Comparison of ENCODE assay signal across 22 mouse cellular contexts in the genomic region with DNA sequence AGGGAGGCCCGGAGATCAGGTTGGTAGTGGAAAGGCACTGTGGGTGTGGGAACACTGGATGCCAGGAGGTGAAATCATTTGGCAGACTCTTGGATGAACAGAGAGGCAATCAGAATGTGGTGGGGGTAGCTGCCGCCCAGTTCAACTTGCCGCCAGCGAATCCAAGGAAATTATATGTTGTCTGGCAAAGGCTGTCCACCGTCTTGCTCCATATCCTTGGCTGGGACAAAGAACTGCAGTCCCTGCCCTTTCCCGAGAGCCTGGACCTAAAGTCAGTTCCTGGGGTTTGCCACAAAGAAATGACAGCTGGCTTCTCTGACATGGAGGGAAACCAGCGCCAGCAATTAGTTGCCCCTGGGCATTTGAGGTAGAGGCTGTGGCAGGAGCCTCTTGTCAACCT. TPM values are rescaled to one million over a fixed set of nuclear protein-coding genes. Genes with fewer than 3 reads are reported as not detected.
DNase-seq lines count a peak whose midpoint lies in the region; ATAC-seq and TF ChIP-seq lines count a peak whose summit lies in the region.
"Had no signal": no experiment of that assay in that cellular context is flagged by ENCODE, and none has a peak within 500 bp of the region (broad histone marks: within the 10 kb centered on the region; RNA-seq: fewer than 3 reads in every experiment).

No protein-coding gene starts in this region.

- H3K9ac ChIP-seq in midbrain, postnatal 0 days (replicated peaks; ENCODE audit: low read length, poor library complexity, severe bottlenecking) = no peak overlapping the region
- no peak overlapping the region for H3K9ac ChIP-seq in midbrain, embryonic 14.5 days (replicated peaks; ENCODE audit: low read length)
- H3K9ac ChIP-seq in forebrain, embryonic 11.5 days (ENCODE audit: low read length) = no peak overlapping the region
- H3K9ac ChIP-seq: forebrain, embryonic 15.5 days; limb, embryonic 13.5 days; liver, embryonic 14.5 days; neural tube, embryonic 13.5 days had no signal

- H3K27ac ChIP-seq in midbrain, postnatal 0 days (ENCODE audit: low read depth, low read length) = no peak overlapping the region
- no peak overlapping the region for H3K27ac ChIP-seq in midbrain, embryonic 14.5 days (replicated peaks; ENCODE audit: low read depth, low read length)
- H3K27ac ChIP-seq in forebrain, embryonic 11.5 days (ENCODE audit: low read depth, low read length) = no peak overlapping the region
- H3K27ac ChIP-seq: limb, embryonic 13.5 days; liver, embryonic 14.5 days; macrophage; midbrain, embryonic 10.5 days; neural tube, embryonic 13.5 days had no signal

- H3K36me3 ChIP-seq in midbrain, postnatal 0 days (ENCODE audit: insufficient read depth, low read length) = peaks cover 15% of the 10 kb centered on the region
- peaks cover 8% of the 10 kb centered on the region; the same call in 1 of the 2 replicates for H3K36me3 ChIP-seq in midbrain, embryonic 14.5 days (ENCODE audit: control insufficient read depth, insufficient read depth, low read length)
- peaks cover 24% of the 10 kb centered on the region for H3K36me3 ChIP-seq in myocyte (ENCODE audit: control insufficient read depth, insufficient read depth)
- H3K36me3 ChIP-seq in forebrain, embryonic 11.5 days (ENCODE audit: control insufficient read depth, insufficient read depth, low read length) = no peaks in the 10 kb centered on the region

- WGBS in midbrain, postnatal 0 days = 78% methylated on average over 7 of the region's 7 CpGs
- WGBS in midbrain, embryonic 14.5 days = 78% methylated on average over 7 of the region's 7 CpGs
- 81% methylated on average over 7 of the region's 7 CpGs for WGBS in forebrain, embryonic 11.5 days

- H3ac ChIP-seq in myocyte (ENCODE audit: control insufficient read depth, insufficient read length) = no peak overlapping the region

- no peaks in the 10 kb centered on the region for H3K9me3 ChIP-seq in midbrain, postnatal 0 days (ENCODE audit: low read length)
- no peaks in the 10 kb centered on the region for H3K9me3 ChIP-seq in midbrain, embryonic 14.5 days (ENCODE audit: control insufficient read depth, low read length)
- no peaks in the 10 kb centered on the region for H3K9me3 ChIP-seq in forebrain, embryonic 11.5 days (ENCODE audit: control insufficient read depth, low read length)
- H3K9me3 ChIP-seq: forebrain, embryonic 15.5 days; limb, embryonic 13.5 days; midbrain, embryonic 10.5 days; neural tube, embryonic 13.5 days had no signal

- no peaks in the 10 kb centered on the region for H3K4me1 ChIP-seq in midbrain, postnatal 0 days (ENCODE audit: insufficient read depth, low read length)
- no peaks in the 10 kb centered on the region for H3K4me1 ChIP-seq in midbrain, embryonic 14.5 days (ENCODE audit: control insufficient read depth, insufficient read depth, low read length)
- H3K4me1 ChIP-seq in forebrain, embryonic 11.5 days (replicated peaks; ENCODE audit: control insufficient read depth, insufficient read depth, low read length) = no peaks in the 10 kb centered on the region
- H3K4me1 ChIP-seq: forebrain, embryonic 15.5 days; limb, embryonic 13.5 days; midbrain, embryonic 10.5 days; neural tube, embryonic 13.5 days had no signal

- no peaks in the 10 kb centered on the region for H3K27me3 ChIP-seq in midbrain, postnatal 0 days (ENCODE audit: insufficient read depth, low read length)
- no peaks in the 10 kb centered on the region for H3K27me3 ChIP-seq in midbrain, embryonic 14.5 days (ENCODE audit: control insufficient read depth, insufficient read depth, low read length)
- no peaks in the 10 kb centered on the region for H3K27me3 ChIP-seq in myocyte (ENCODE audit: control insufficient read depth, insufficient read depth, insufficient read length)
- no peaks in the 10 kb centered on the region for H3K27me3 ChIP-seq in forebrain, embryonic 11.5 days (ENCODE audit: control insufficient read depth, insufficient read depth, low read length)
- H3K27me3 ChIP-seq: forebrain, embryonic 15.5 days; limb, embryonic 13.5 days; neural tube, embryonic 13.5 days had no signal

- peak; percentile 21 for DNase-seq in gastrocnemius, postnatal 25 days
- DNase-seq in gastrocnemius, postnatal 4 days (ENCODE audit: low spot score in 2 of 2) = no peak
- DNase-seq in midbrain, postnatal 0 days (ENCODE audit: low spot score) = peak; percentile 40
- DNase-seq in midbrain, embryonic 14.5 days = no peak
- peak; percentile 77 for DNase-seq in adipocyte (ENCODE audit: low spot score)
- DNase-seq in forebrain, embryonic 11.5 days (ENCODE audit: low spot score) = no peak
- DNase-seq in thymus, postnatal 4 days = no peak
- DNase-seq: adrenal gland, postnatal 25 days; cerebellum, adult 9-10 months; heart, adult 18-20 months; heart, postnatal 36 days; kidney, adult 9 months; kidney, postnatal 36 days; thymus, postnatal 14 days had no signal

- ATAC-seq in midbrain, postnatal 0 days (ENCODE audit: low FRiP score) = no peak
- no peak for ATAC-seq in midbrain, embryonic 14.5 days (ENCODE audit: low FRiP score, low TSS enrichment)
- ATAC-seq in forebrain, embryonic 11.5 days (replicated peaks; ENCODE audit: low FRiP score) = no peak
- ATAC-seq: forebrain, embryonic 15.5 days had no signal

- no peak for TF ChIP-seq CTCF in midbrain, postnatal 0 days (IDR thresholded peaks at IDR 0.05)

- TF ChIP-seq POLR2A in myocyte (IDR thresholded peaks at IDR 0.05; ENCODE audit: insufficient read length, low read depth) = no peak

- no peak overlapping the region for H3K4me3 ChIP-seq in midbrain, postnatal 0 days (ENCODE audit: low read depth, low read length)
- no peak overlapping the region for H3K4me3 ChIP-seq in midbrain, embryonic 14.5 days (replicated peaks; ENCODE audit: low read depth, low read length)
- no peak overlapping the region for H3K4me3 ChIP-seq in myocyte
- no peak overlapping the region for H3K4me3 ChIP-seq in forebrain, embryonic 11.5 days (ENCODE audit: low read depth, low read length)
- H3K4me3 ChIP-seq: forebrain, embryonic 15.5 days; limb, embryonic 13.5 days; midbrain, embryonic 10.5 days; neural tube, embryonic 13.5 days had no signal

- no peak overlapping the region for H3K4me2 ChIP-seq in midbrain, postnatal 0 days (ENCODE audit: low read depth, low read length, poor library complexity, severe bottlenecking)
- no peak overlapping the region for H3K4me2 ChIP-seq in midbrain, embryonic 14.5 days (ENCODE audit: low read length)
- peak overlapping the region; percentile 96 for H3K4me2 ChIP-seq in myocyte (ENCODE audit: low read depth)
- no peak overlapping the region for H3K4me2 ChIP-seq in forebrain, embryonic 11.5 days (ENCODE audit: low read depth, low read length, severe bottlenecking)
- H3K4me2 ChIP-seq: forebrain, embryonic 15.5 days; limb, embryonic 13.5 days; neural tube, embryonic 13.5 days had no signal

- no peaks in the 10 kb centered on the region for H3K79me2 ChIP-seq in myocyte (ENCODE audit: control insufficient read depth, insufficient read depth)

TF ChIP-seq in myocyte, 11 proteins besides CTCF, POLR2A, EP300 and RAD21:
- peak in 2 of 3 experiments; percentile 31 to 38 for TF ChIP-seq MYOD1 (IDR thresholded peaks at IDR 0.05; ENCODE audit: control insufficient read depth in 1 of 3, insufficient read length in 2 of 3, low read depth in 2 of 3)
- TF ChIP-seq TCF12 (IDR thresholded peaks at IDR 0.05; ENCODE audit: insufficient read depth, poor library complexity, severe bottlenecking) = no peak
- peak in 2 of 3 experiments; percentile 25 to 75 for TF ChIP-seq MYOG (IDR thresholded peaks at IDR 0.05; ENCODE audit: control insufficient read depth in 1 of 3, insufficient read depth in 1 of 3, insufficient read length in 2 of 3, low read depth in 2 of 3)
- TF ChIP-seq USF1 (IDR thresholded peaks at IDR 0.05; ENCODE audit: low read depth) = no peak
- TF ChIP-seq TCF3 (IDR thresholded peaks at IDR 0.05; ENCODE audit: insufficient read length, low read depth) = no peak
- TF ChIP-seq SRF (IDR thresholded peaks at IDR 0.05; ENCODE audit: control insufficient read depth, insufficient read length, low read depth) = no peak
- TF ChIP-seq REST (IDR thresholded peaks at IDR 0.05; ENCODE audit: insufficient read depth, insufficient read length) = no peak
- no peak for TF ChIP-seq E2F4 (IDR thresholded peaks at IDR 0.05; ENCODE audit: insufficient read depth)
- TF ChIP-seq POLR2AphosphoS2 (IDR thresholded peaks at IDR 0.05; ENCODE audit: insufficient read length, low read depth) = no peak
- TF ChIP-seq CEBPB (IDR thresholded peaks at IDR 0.05; ENCODE audit: insufficient read depth, poor library complexity, severe bottlenecking) = no peak

RNA-seq across cellular contexts. Expression of a gene that starts 20.9 kb away (rescaled TPM):
- 10 to 100 TPM in 1 of 2 experiments, 1 to 10 TPM in 1; 8.0 to 12.4 TPM for total RNA-seq in gastrocnemius, postnatal 25 days (2021)
- 10 to 100 TPM; 63.6 to 81.0 TPM for total RNA-seq in gastrocnemius, postnatal 4 days (2021)
- 5.9 and 6.1 TPM in 2 replicates for total RNA-seq in midbrain, postnatal 0 days (2014; rRNA removed)
- 3.1 and 3.5 TPM in 2 replicates for polyA plus RNA-seq in midbrain, postnatal 0 days (2015; fragmentation: Nextera tagmentation; extraction: Ambion mirVana)
- polyA plus RNA-seq in midbrain, embryonic 14.5 days (2014; fragmentation: Nextera tagmentation; extraction: Ambion mirVana) = 3.0 and 3.7 TPM in 2 replicates
- polyA plus RNA-seq in myocyte (2012; fragmentation: generic; extraction: Trizol) = 69.0 TPM
- 4.4 and 6.0 TPM in 2 replicates for polyA plus RNA-seq in forebrain, embryonic 11.5 days (2014; fragmentation: Nextera tagmentation; extraction: Ambion mirVana)
- total RNA-seq: monocyte, adult 5-6 weeks had no signal

Comparison
In these comparisons a context has a peak if more than half of its experiments do, and no peak if none do; other contexts are left out.
1. DNase-seq: peak in gastrocnemius, postnatal 25 days (single experiment), midbrain, postnatal 0 days (single experiment) and adipocyte (single experiment); none in gastrocnemius, postnatal 4 days (0 of 2), midbrain, embryonic 14.5 days (single experiment), forebrain, embryonic 11.5 days (single experiment) and thymus, postnatal 4 days (single experiment).
2. RNA of a gene that starts 20.9 kb away (polyA plus RNA-seq): 69.0 TPM in myocyte (single experiment); 4.4 to 6.0 TPM in forebrain, embryonic 11.5 days, 3.0 to 3.7 TPM in midbrain, embryonic 14.5 days and 3.1 to 3.5 TPM in midbrain, postnatal 0 days; every median in the first group is over 10 times any median in the second.